Mouse (Mus musculus) thymus, adult 2 months (tissue): Measurements from ENCODE around the gene B3galt4.

ENCODE experiments used
- CTCF ChIP-seq: fragments of 200-500 bp; IDR thresholded peaks from 2 replicates; pipeline ENCODE4 v1.5.1; 2012; ENCODE audit warnings: mild to moderate bottlenecking, control low read depth, low read length, moderate library complexity, borderline replicate concordance; ENCODE audit not compliant: control insufficient read depth, poor library complexity, insufficient read depth; ENCODE audit errors: extremely low read depth
- POLR2A ChIP-seq: fragments of 200-500 bp; IDR thresholded peaks from 2 replicates; pipeline ENCODE4 v1.6.1; 2012; ENCODE audit warnings: mild to moderate bottlenecking, low read length, control low read depth, moderate library complexity; ENCODE audit not compliant: control insufficient read depth, poor library complexity, insufficient read depth; ENCODE audit errors: extremely low read depth

DNA sequence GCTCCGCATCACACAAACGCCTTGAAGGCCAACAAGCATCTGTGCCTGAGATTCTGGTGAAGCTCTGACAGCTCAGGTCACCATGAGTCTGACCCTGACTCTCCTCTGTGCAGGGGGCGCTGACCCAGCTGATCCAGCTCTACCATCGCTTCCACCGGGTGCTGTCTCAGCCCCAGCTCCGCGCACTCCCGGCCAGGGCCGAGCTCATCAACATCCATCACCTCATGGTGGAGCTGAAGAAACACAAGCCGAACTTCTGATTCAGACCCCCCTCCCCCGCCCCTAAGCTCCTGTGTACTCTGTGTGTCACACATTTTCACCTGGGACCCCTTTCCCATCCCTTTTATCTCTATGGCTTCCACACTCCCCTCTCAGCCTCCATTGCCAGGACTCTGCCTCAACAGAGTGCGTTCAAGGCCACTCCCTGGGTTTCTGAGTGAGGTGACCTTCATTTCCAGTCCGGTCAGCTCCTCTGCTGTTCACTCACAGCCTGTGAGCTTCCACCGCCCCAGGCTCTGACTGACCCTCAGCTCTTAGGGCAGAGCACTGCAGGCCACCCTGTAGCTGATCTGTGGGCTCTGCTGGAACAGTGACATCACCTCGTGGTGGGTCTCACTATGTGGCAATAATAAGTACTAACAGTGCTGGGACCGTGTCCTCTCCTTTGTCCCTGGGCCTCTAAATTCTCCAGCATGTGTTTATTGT lies 14.7 kb upstream of the B3galt4 start:
- TF ChIP-seq CTCF (no peak), POLR2A (no peak)
